Mouse (Mus musculus): ENCODE measurements around the gene AU022252. TPM values are rescaled to one million over a fixed set of nuclear protein-coding genes. Genes with fewer than 3 reads are reported as not detected.
A peak's percentile ranks its signal among the peaks of the same experiment; 100 is the strongest.

AU022252 gene
- total and polyA plus RNA-seq, 3 experiments: 12.3 to 24.9 TPM; not detected in 1

- peak; percentile 50 to 86; a peak in 3 of 4 replicates for TF ChIP-seq POLR2A (IDR thresholded peaks at IDR 0.05; ENCODE audit: control insufficient read depth in 1 of 2, insufficient read depth in 1 of 2, low read depth in 1 of 2, low read length in 2 of 2, poor library complexity in 1 of 2)
- no peak for TF ChIP-seq ZKSCAN1 (IDR thresholded peaks at IDR 0.05; ENCODE audit: low read depth, low read length)
- peak in 1 of 2 experiments; percentile 49; a peak in 1 of 4 replicates for TF ChIP-seq EP300 (IDR thresholded peaks at IDR 0.05; ENCODE audit: low read depth in 1 of 2, low read length in 2 of 2)
- peak; percentile 50; the same call in 1 of the 2 replicates for TF ChIP-seq ELF1 (IDR thresholded peaks at IDR 0.05; ENCODE audit: low read depth, low read length)
- no peak for TF ChIP-seq BHLHE40 (IDR thresholded peaks at IDR 0.05; ENCODE audit: borderline replicate concordance, low read depth, low read length)
- no peak for TF ChIP-seq MEF2A (IDR thresholded peaks at IDR 0.05; ENCODE audit: extremely low read depth, insufficient replicate concordance, low read depth, low read length, poor library complexity, severe bottlenecking)
- peak; percentile 76 for TF ChIP-seq ZMIZ1 (IDR thresholded peaks at IDR 0.05; ENCODE audit: low read depth, low read length)
- TF ChIP-seq TAL1 (IDR thresholded peaks at IDR 0.05; ENCODE audit: low read length): no peak
- TF ChIP-seq USF1 (IDR thresholded peaks at IDR 0.05; ENCODE audit: low read depth, low read length): no peak
- peak; percentile 75 for TF ChIP-seq SIN3A (IDR thresholded peaks at IDR 0.05; ENCODE audit: low read length)
- no peak for TF ChIP-seq MAFK (IDR thresholded peaks at IDR 0.05; ENCODE audit: borderline replicate concordance, low read depth, low read length)
- peak; percentile 29; the same call in 1 of the 2 replicates for TF ChIP-seq CHD1 (IDR thresholded peaks at IDR 0.05; ENCODE audit: low read depth, low read length)
- TF ChIP-seq MAZ (IDR thresholded peaks at IDR 0.05; ENCODE audit: low read depth, low read length): no peak
- peak; percentile 76; the same call in 1 of the 2 replicates for TF ChIP-seq MXI1 (IDR thresholded peaks at IDR 0.05; ENCODE audit: low read depth, low read length)
- TF ChIP-seq POLR2AphosphoS2 (IDR thresholded peaks at IDR 0.05; ENCODE audit: low read length): peak; percentile 50
- no peak for TF ChIP-seq SMC3 (IDR thresholded peaks at IDR 0.05; ENCODE audit: low read depth, low read length)
- no peak; the same call in 1 of the 2 replicates for TF ChIP-seq UBTF (IDR thresholded peaks at IDR 0.05; ENCODE audit: borderline replicate concordance, insufficient read depth, low read depth, low read length)
- TF ChIP-seq E2F4 (IDR thresholded peaks at IDR 0.05; ENCODE audit: borderline replicate concordance, low read depth, low read length): no peak
- no peak for TF ChIP-seq JUND (IDR thresholded peaks at IDR 0.05; ENCODE audit: low read depth, low read length)
- peak; percentile 79; the same call in 1 of the 2 replicates for TF ChIP-seq TBP (IDR thresholded peaks at IDR 0.05; ENCODE audit: low read depth, low read length)
- peak; percentile 55 for TF ChIP-seq GATA1 (IDR thresholded peaks at IDR 0.05; ENCODE audit: low read depth, low read length)
Observed at GRCm38 (mm10) chr4:119188060-119188785, 44.3 kb downstream of the AU022252 start (continued).

GRCm38 (mm10) chr4:119185771-119186170, 46.7 kb downstream of the AU022252 start:
- Histone ChIP-seq H3K36me3 (ENCODE audit: control insufficient read depth in 1 of 2, insufficient read depth in 2 of 2, low read length in 2 of 2) (peaks cover 16 to 53% of the 10 kb centered on the region in 2 experiments), H3K9me3 (replicated peaks; ENCODE audit: insufficient read depth, low read length) (no peaks in the 10 kb centered on the region), H3K27me3 (ENCODE audit: control insufficient read depth in 1 of 2, insufficient read depth in 2 of 2, low read length in 2 of 2) (no peaks in the 10 kb centered on the region), H3K4me1 (ENCODE audit: control insufficient read depth in 1 of 2, insufficient read depth in 2 of 2, low read length in 2 of 2) (peaks cover 4 to 45% of the 10 kb centered on the region in 2 experiments), H3K9ac (ENCODE audit: control insufficient read depth, low read depth, low read length, poor library complexity, severe bottlenecking) (no peak overlapping the region), H3K79me2 (ENCODE audit: control insufficient read depth, insufficient read depth, low read length, poor library complexity) (peaks cover 45% of the 10 kb centered on the region), H3K27ac (ENCODE audit: control insufficient read depth, low read depth, low read length) (no peak overlapping the region), H3K4me3 (ENCODE audit: control insufficient read depth in 1 of 2, insufficient read depth in 1 of 2, low read depth in 2 of 2, low read length in 2 of 2) (no peak overlapping the region; a peak in 1 of 4 replicates)
- no peak for DNase-seq (ENCODE audit: low read depth, low spot score)
- TF ChIP-seq GABPA (IDR thresholded peaks at IDR 0.05; ENCODE audit: low read depth, low read length) (no peak), GATA1 (IDR thresholded peaks at IDR 0.05; ENCODE audit: low read depth, low read length) (no peak), BHLHE40 (IDR thresholded peaks at IDR 0.05; ENCODE audit: borderline replicate concordance, low read depth, low read length) (no peak), ZNF384 (IDR thresholded peaks at IDR 0.05; ENCODE audit: low read depth, low read length) (no peak)

Measured in MEL (cell line).